Mouse (Mus musculus) MEL (cell line): ENCODE data around the gene Slc1a7. TPM values are rescaled to one million over a fixed set of nuclear protein-coding genes. Genes with fewer than 3 reads are reported as not detected.
A peak's percentile ranks its signal among the peaks of the same experiment; 100 is the strongest.

Experiments used
- DNase-seq: peaks from one replicate; pipeline ENCODE4 v3.0.0; 2011; ENCODE audit warnings: low read depth, low spot score
- H3K27ac ChIP-seq: 2 replicates; pipeline ENCODE4 v1.5.1; 2012; ENCODE audit warnings: low read depth, mild to moderate bottlenecking, control low read depth, low read length, moderate library complexity; ENCODE audit not compliant: control insufficient read depth
- H3K27me3 ChIP-seq, 2 experiments: fragments of 150-350 bp in 1 of 2; sonication (generic) in 1 of 2; 2 replicates each; pipeline ENCODE4 v1.6.1; 2012; ENCODE audit warnings: low read length in 2 of 2, mild to moderate bottlenecking in 2 of 2, improper control_type of control experiment in 1 of 2, moderate library complexity in 1 of 2; ENCODE audit not compliant: insufficient read depth in 2 of 2, control insufficient read depth in 1 of 2
- H3K36me3 ChIP-seq, 2 experiments: 2 replicates each; pipeline ENCODE4 v1.6.1; 2012 to 2014; ENCODE audit warnings: low read length in 2 of 2, improper control_type of control experiment in 1 of 2, inconsistent platforms in 1 of 2, mild to moderate bottlenecking in 1 of 2; ENCODE audit not compliant: insufficient read depth in 2 of 2, control insufficient read depth in 1 of 2
- H3K4me1 ChIP-seq, 2 experiments: fragments of 150-350 bp in 1 of 2; sonication (generic) in 1 of 2; 2 replicates each; pipeline ENCODE4 v1.6.1; 2012; ENCODE audit warnings: low read length in 2 of 2, improper control_type of control experiment in 1 of 2, mild to moderate bottlenecking in 1 of 2; ENCODE audit not compliant: insufficient read depth in 2 of 2, control insufficient read depth in 1 of 2
- H3K4me3 ChIP-seq, 2 experiments: fragments of 150-350 bp in 1 of 2; sonication (generic) in 1 of 2; 2 replicates each; pipeline ENCODE4 v1.5.1; 2012; ENCODE audit warnings: low read depth in 2 of 2, low read length in 2 of 2, mild to moderate bottlenecking in 2 of 2, moderate library complexity in 2 of 2, control low read depth in 1 of 2, improper control_type of control experiment in 1 of 2; ENCODE audit not compliant: control insufficient read depth in 1 of 2, insufficient read depth in 1 of 2
- H3K79me2 ChIP-seq: 2 replicates; pipeline ENCODE4 v1.6.1; 2012; ENCODE audit warnings: mild to moderate bottlenecking, low read length, moderate library complexity; ENCODE audit not compliant: control insufficient read depth, poor library complexity, insufficient read depth
- H3K9ac ChIP-seq: 2 replicates; pipeline ENCODE4 v1.6.1; 2012; ENCODE audit warnings: low read depth, mild to moderate bottlenecking, control low read depth, low read length, moderate library complexity; ENCODE audit not compliant: control insufficient read depth, poor library complexity, severe bottlenecking
- H3K9me3 ChIP-seq: fragments of 150-350 bp; sonication (generic); replicated peaks from 2 replicates; pipeline ENCODE4 v1.6.1; 2012; ENCODE audit warnings: mild to moderate bottlenecking, low read length, improper control_type of control experiment, moderate library complexity; ENCODE audit not compliant: insufficient read depth
- BHLHE40 ChIP-seq: IDR thresholded peaks from 2 replicates; pipeline ENCODE4 v1.6.1; 2012; ENCODE audit warnings: low read depth, mild to moderate bottlenecking, inconsistent platforms, low read length, improper control_type of control experiment, borderline replicate concordance
- CTCF ChIP-seq, 3 experiments: IDR thresholded peaks in 2 of 3; conservative IDR thresholded peaks in 1 of 3; 2 replicates each; pipeline ENCODE4 v1.5.1; 2011 to 2012; ENCODE audit warnings: low read length in 3 of 3, low read depth in 2 of 3, mild to moderate bottlenecking in 2 of 3, improper control_type of control experiment in 1 of 3, inconsistent platforms in 1 of 3, mixed read lengths in 1 of 3, moderate library complexity in 1 of 3; ENCODE audit not compliant: control insufficient read depth in 1 of 3, insufficient read depth in 1 of 3, poor library complexity in 1 of 3, severe bottlenecking in 1 of 3
- E2F4 ChIP-seq: IDR thresholded peaks from 2 replicates; pipeline ENCODE4 v1.6.1; 2011; ENCODE audit warnings: low read depth, low read length, improper control_type of control experiment, borderline replicate concordance
- EP300 ChIP-seq, 2 experiments: IDR thresholded peaks; 2 replicates each; pipeline ENCODE4 v1.6.1; 2011; ENCODE audit warnings: improper control_type of control experiment in 2 of 2, low read length in 2 of 2, low read depth in 1 of 2, mild to moderate bottlenecking in 1 of 2
- ETS1 ChIP-seq: IDR thresholded peaks from 2 replicates; pipeline ENCODE4 v1.6.1; 2012; ENCODE audit warnings: low read depth, mild to moderate bottlenecking, inconsistent platforms, low read length, improper control_type of control experiment, moderate library complexity
- GABPA ChIP-seq: IDR thresholded peaks from 2 replicates; pipeline ENCODE4 v1.6.1; 2012; ENCODE audit warnings: low read depth, mild to moderate bottlenecking, inconsistent platforms, low read length, improper control_type of control experiment, moderate library complexity
- HCFC1 ChIP-seq: IDR thresholded peaks from 2 replicates; pipeline ENCODE4 v1.6.1; 2012; ENCODE audit warnings: low read depth, mild to moderate bottlenecking, inconsistent platforms, low read length, improper control_type of control experiment, moderate library complexity
- MAFK ChIP-seq: IDR thresholded peaks from 2 replicates; pipeline ENCODE4 v1.6.1; 2011; ENCODE audit warnings: low read depth, mild to moderate bottlenecking, low read length, improper control_type of control experiment, borderline replicate concordance
- MXI1 ChIP-seq: IDR thresholded peaks from 2 replicates; pipeline ENCODE4 v1.6.1; 2011; ENCODE audit warnings: mild to moderate bottlenecking, low read depth, low read length, improper control_type of control experiment
- MYB ChIP-seq: IDR thresholded peaks from 2 replicates; pipeline ENCODE4 v1.6.1; 2011; ENCODE audit warnings: mild to moderate bottlenecking, low read depth, low read length, improper control_type of control experiment
- MYC ChIP-seq: IDR thresholded peaks from 2 replicates; pipeline ENCODE4 v1.6.1; 2011; ENCODE audit warnings: low read depth, mild to moderate bottlenecking, low read length, improper control_type of control experiment, moderate library complexity
- NRF1 ChIP-seq: IDR thresholded peaks from 2 replicates; pipeline ENCODE4 v1.6.1; 2014; ENCODE audit warnings: low read depth, mild to moderate bottlenecking, inconsistent platforms, low read length, improper control_type of control experiment, moderate library complexity; ENCODE audit not compliant: poor library complexity, insufficient read depth, severe bottlenecking
- POLR2A ChIP-seq, 2 experiments: IDR thresholded peaks; 2 replicates each; pipeline ENCODE4 v1.6.1; 2011 to 2012; ENCODE audit warnings: low read length in 2 of 2, mild to moderate bottlenecking in 2 of 2, control low read depth in 1 of 2, improper control_type of control experiment in 1 of 2, low read depth in 1 of 2, moderate library complexity in 1 of 2; ENCODE audit not compliant: control insufficient read depth in 1 of 2, insufficient read depth in 1 of 2, poor library complexity in 1 of 2
- RCOR1 ChIP-seq: IDR thresholded peaks from 2 replicates; pipeline ENCODE4 v1.6.1; 2012; ENCODE audit warnings: low read depth, mild to moderate bottlenecking, inconsistent platforms, low read length, improper control_type of control experiment
- SMC3 ChIP-seq: IDR thresholded peaks from 2 replicates; pipeline ENCODE4 v1.6.1; 2011; ENCODE audit warnings: low read depth, low read length, improper control_type of control experiment
- TBP ChIP-seq: IDR thresholded peaks from 2 replicates; pipeline ENCODE4 v1.8.0; 2011; ENCODE audit warnings: low read depth, low read length, improper control_type of control experiment
- TCF12 ChIP-seq: IDR thresholded peaks from 2 replicates; pipeline ENCODE4 v1.6.1; 2014; ENCODE audit warnings: low read depth, mild to moderate bottlenecking, inconsistent platforms, low read length, improper control_type of control experiment, moderate library complexity
- UBTF ChIP-seq: IDR thresholded peaks from 2 replicates; pipeline ENCODE4 v1.6.1; 2012; ENCODE audit warnings: low read depth, mild to moderate bottlenecking, inconsistent platforms, low read length, improper control_type of control experiment, moderate library complexity, borderline replicate concordance; ENCODE audit not compliant: insufficient read depth
- USF2 ChIP-seq, 2 experiments: IDR thresholded peaks; 2 replicates each; pipeline ENCODE4 v1.6.1; 2011 to 2012; ENCODE audit warnings: improper control_type of control experiment in 2 of 2, low read length in 2 of 2, borderline replicate concordance in 1 of 2, inconsistent platforms in 1 of 2, low read depth in 1 of 2, mild to moderate bottlenecking in 1 of 2; ENCODE audit not compliant: insufficient read depth in 1 of 2
- ZC3H11A ChIP-seq: IDR thresholded peaks from 2 replicates; pipeline ENCODE4 v1.6.1; 2012; ENCODE audit warnings: low read depth, mild to moderate bottlenecking, inconsistent platforms, low read length, improper control_type of control experiment
- ZKSCAN1 ChIP-seq: IDR thresholded peaks from 2 replicates; pipeline ENCODE4 v1.6.1; 2012; ENCODE audit warnings: low read depth, mild to moderate bottlenecking, inconsistent platforms, low read length, improper control_type of control experiment, moderate library complexity
- polyA plus RNA-seq, 2 experiments: library from polyadenylated mRNA; stranded (reverse) in 1 of 2; unstranded in 1 of 2; fragments of >175 nt in 1 of 2; fragments of >200 nt in 1 of 2; gene quantifications; 2 replicates each; pipeline versions ENCODE4 v1.2.1 to v1.2.4; 2012; ENCODE audit warnings: low replicate concordance in 2 of 2, low read depth in 1 of 2; ENCODE audit not compliant: insufficient read length in 2 of 2, insufficient read depth in 1 of 2, missing spikeins in 1 of 2
- total RNA-seq: library from RNA; depleted of rRNA; stranded (reverse); fragments of 300-350 nt; gene quantifications from 2 replicates; pipeline ENCODE4 v1.2.3, GENCODE M21; 2012

The Slc1a7 gene
- total and polyA plus RNA-seq, 3 experiments = 0.68 TPM; not detected in 2

- H3K4me3 ChIP-seq = no peak overlapping the region
- H3K9me3 ChIP-seq = no peaks in the 10 kb centered on the region
- H3K36me3 ChIP-seq = peaks cover 0 to 37% of the 10 kb centered on the region in 2 experiments; a peak in 2 of 4 replicates
- peak; percentile 58 for DNase-seq
- no peak overlapping the region for H3K9ac ChIP-seq
- peaks cover 27 to 28% of the 10 kb centered on the region in 2 experiments for H3K4me1 ChIP-seq
- no peaks in the 10 kb centered on the region for H3K27me3 ChIP-seq
- H3K27ac ChIP-seq = no peak overlapping the region
- no peak for TF ChIP-seq RCOR1
- TF ChIP-seq MAFK = no peak; the same call in 1 of the 2 replicates
- peak in 1 of 2 experiments; percentile 11; a peak in 1 of 4 replicates for TF ChIP-seq EP300 (IDR thresholded peaks at IDR 0.05; ENCODE audit: low read depth in 1 of 2, low read length in 2 of 2)
- 0 out of 2 replicates have a peak, but pooled peaks have one; percentile 16 for TF ChIP-seq TCF12
- TF ChIP-seq, all 39 proteins: peak for 2
- peaks cover 3% of the 10 kb centered on the region; the same call in 1 of the 2 replicates for H3K79me2 ChIP-seq
These were observed 46.9 kb upstream of the Slc1a7 start for GRCm38 (mm10) chr4:107921152-107921695.

GRCm38 (mm10) chr4:107921952-107922351, 46.2 kb upstream of the Slc1a7 start:
- Histone ChIP-seq H3K9ac (no peak overlapping the region), H3K4me1 (peaks cover 23 to 25% of the 10 kb centered on the region in 2 experiments), H3K9me3 (no peaks in the 10 kb centered on the region), H3K27me3 (no peaks in the 10 kb centered on the region), H3K4me3 (no peak overlapping the region), H3K27ac (no peak overlapping the region), H3K36me3 (peaks cover 0 to 31% of the 10 kb centered on the region in 2 experiments; a peak in 2 of 4 replicates)
- no peak for DNase-seq
- no peak for TF ChIP-seq MXI1
- TF ChIP-seq ETS1 = no peak
- TF ChIP-seq USF2 (IDR thresholded peaks at IDR 0.05; ENCODE audit: borderline replicate concordance in 1 of 2, insufficient read depth in 1 of 2, low read depth in 1 of 2, low read length in 2 of 2) = no peak
- no peak for TF ChIP-seq POLR2A (IDR thresholded peaks at IDR 0.05; ENCODE audit: control insufficient read depth in 1 of 2, insufficient read depth in 1 of 2, low read depth in 1 of 2, low read length in 2 of 2, poor library complexity in 1 of 2)
- TF ChIP-seq TBP = no peak
- TF ChIP-seq HCFC1 = no peak
- TF ChIP-seq, all 39 proteins: peak for 0
- peaks cover 3% of the 10 kb centered on the region; the same call in 1 of the 2 replicates for H3K79me2 ChIP-seq

GRCm38 (mm10) chr4:107923145-107923802, 44.9 kb upstream of the Slc1a7 start, which contains the start of gene Cpt2:
Gene Cpt2 (minus strand): TSS chr4:107923610.
- Histone ChIP-seq H3K27me3 (no peaks in the 10 kb centered on the region), H3K4me3 (peak within 1 kb of the TSS; percentile 80 to 96), H3K9me3 (no peaks in the 10 kb centered on the region), H3K36me3 (peaks cover 0 to 27% of the 10 kb centered on the region in 2 experiments; a peak in 2 of 4 replicates), H3K9ac (peak within 1 kb of the TSS; percentile 77), H3K4me1 (peaks cover 21 to 31% of the 10 kb centered on the region in 2 experiments), H3K79me2 (peaks cover 3% of the 10 kb centered on the region; the same call in 1 of the 2 replicates), H3K27ac (peak within 1 kb of the TSS; percentile 77)
- DNase-seq = peak; percentile 95
- TF ChIP-seq ZKSCAN1 = no peak
- TF ChIP-seq EP300 (IDR thresholded peaks at IDR 0.05; ENCODE audit: low read depth in 1 of 2, low read length in 2 of 2) = peak in 1 of 2 experiments; percentile 21; a peak in 1 of 4 replicates
- TF ChIP-seq GABPA = no peak
- peak; percentile 48 for TF ChIP-seq ZC3H11A
- TF ChIP-seq E2F4 = no peak
- TF ChIP-seq CTCF (IDR thresholded peaks at IDR 0.05 in 2 of 3, conservative IDR thresholded peaks at IDR 0.05 in 1 of 3; ENCODE audit: control insufficient read depth in 1 of 3, insufficient read depth in 1 of 3, low read depth in 2 of 3, low read length in 3 of 3, poor library complexity in 1 of 3, severe bottlenecking in 1 of 3) = peak in 2 of 3 experiments; percentile 7 to 48; a peak in 2 of 6 replicates
- peak; percentile 31; the same call in 1 of the 2 replicates for TF ChIP-seq MYC
- no peak for TF ChIP-seq USF2 (IDR thresholded peaks at IDR 0.05; ENCODE audit: borderline replicate concordance in 1 of 2, insufficient read depth in 1 of 2, low read depth in 1 of 2, low read length in 2 of 2)
- no peak for TF ChIP-seq ETS1
- peak; percentile 49 for TF ChIP-seq SMC3
- no peak for TF ChIP-seq MYB
- TF ChIP-seq NRF1 = peak; percentile 32; the same call in 1 of the 2 replicates
- peak; percentile 78 for TF ChIP-seq POLR2A (IDR thresholded peaks at IDR 0.05; ENCODE audit: control insufficient read depth in 1 of 2, insufficient read depth in 1 of 2, low read depth in 1 of 2, low read length in 2 of 2, poor library complexity in 1 of 2)
- no peak for TF ChIP-seq UBTF
- no peak for TF ChIP-seq BHLHE40
